Mouse (Mus musculus): ENCODE data around the gene Copa. TPM values are rescaled to one million over a fixed set of nuclear protein-coding genes. Genes with fewer than 3 reads are reported as not detected.

Copa gene
- polyA plus RNA-seq, 1 experiment: 46.0 TPM

DNA sequence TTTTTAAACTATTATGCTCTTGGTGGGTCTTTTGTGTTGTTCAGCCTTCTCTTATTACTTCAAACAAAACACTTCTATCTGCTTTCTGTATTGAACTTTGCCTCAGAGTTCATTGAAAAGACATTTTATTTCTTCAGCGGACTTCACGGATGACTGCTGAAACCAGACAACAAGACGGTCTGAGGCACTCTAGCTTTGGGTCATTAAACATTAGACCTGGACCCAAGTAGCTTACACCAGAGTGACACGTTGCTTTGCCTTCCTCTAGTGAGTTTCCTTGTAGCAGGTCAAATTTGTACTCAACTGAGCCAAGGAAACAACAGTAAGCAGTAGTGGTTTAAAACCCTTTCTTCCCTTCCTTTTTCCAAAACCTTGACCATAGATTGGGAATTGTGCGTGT, 85.6 kb downstream of the Copa start:
- Histone ChIP-seq H3K27me3 (ENCODE audit: control insufficient read depth, insufficient read depth, low read length) (no peaks in the 10 kb centered on the region), H3K27ac (ENCODE audit: insufficient read depth, low read depth, low read length) (no peak overlapping the region), H3K4me1 (ENCODE audit: control insufficient read depth, insufficient read depth, insufficient read length, low read length) (no peaks in the 10 kb centered on the region), H3K4me3 (ENCODE audit: low read depth, low read length) (no peak overlapping the region), H3K36me3 (ENCODE audit: control insufficient read depth, insufficient read depth, low read length) (peaks cover 49% of the 10 kb centered on the region)
- WGBS: 81% methylated on average over 5 of the region's 5 CpGs
- no peak for TF ChIP-seq POLR2A (IDR thresholded peaks at IDR 0.05; ENCODE audit: low read depth, low read length)
- no peak for TF ChIP-seq CTCF (IDR thresholded peaks at IDR 0.05; ENCODE audit: extremely low read depth, insufficient read length, insufficient replicate concordance, low read depth, low read length)

DNA sequence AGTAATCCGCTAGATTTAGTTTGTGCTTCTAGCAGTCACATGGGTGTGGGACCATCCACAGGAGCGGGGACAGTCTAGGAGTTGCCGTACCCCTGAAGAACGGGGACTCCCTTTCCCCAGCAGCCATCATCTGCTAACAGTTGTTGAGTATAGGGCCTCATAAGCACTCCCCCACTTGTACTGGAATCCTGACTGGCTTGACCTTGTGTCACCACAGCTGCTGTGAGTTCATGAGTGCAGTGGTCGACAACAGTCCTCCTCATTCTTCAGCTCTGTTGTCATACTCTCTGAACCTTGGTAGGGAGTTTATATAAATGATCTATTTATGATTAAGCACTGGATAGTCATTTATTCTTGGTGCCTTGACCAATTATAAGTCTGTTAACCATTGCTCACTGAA, 87.5 kb downstream of the Copa start:
- Histone ChIP-seq H3K27ac (ENCODE audit: insufficient read depth, low read depth, low read length) (no peak overlapping the region), H3K4me1 (ENCODE audit: control insufficient read depth, insufficient read depth, insufficient read length, low read length) (no peaks in the 10 kb centered on the region), H3K36me3 (ENCODE audit: control insufficient read depth, insufficient read depth, low read length) (peaks cover 65% of the 10 kb centered on the region), H3K27me3 (ENCODE audit: control insufficient read depth, insufficient read depth, low read length) (no peaks in the 10 kb centered on the region), H3K4me3 (ENCODE audit: low read depth, low read length) (no peak overlapping the region)
- TF ChIP-seq POLR2A (IDR thresholded peaks at IDR 0.05; ENCODE audit: low read depth, low read length) (no peak), CTCF (IDR thresholded peaks at IDR 0.05; ENCODE audit: extremely low read depth, insufficient read length, insufficient replicate concordance, low read depth, low read length) (no peak)
- WGBS: 96% methylated on average over 5 of the region's 5 CpGs

Other genes with a start within 250 kb of the Copa start
- 0.55 and 0.63 TPM in 2 replicates for gene Cd84, start 242.8 kb upstream of the Copa start, polyA plus RNA-seq (2012; rRNA removed)
- 0.09 and 0.29 TPM in 2 replicates for gene Gm10521, start 186.9 kb upstream of the Copa start, polyA plus RNA-seq (2012; rRNA removed)
- 0.37 and 0.90 TPM in 2 replicates for gene Slamf6, start 165.0 kb upstream of the Copa start, polyA plus RNA-seq (2012; rRNA removed)
- 1.4 and 1.6 TPM in 2 replicates for gene Vangl2, start 54.1 kb upstream of the Copa start, polyA plus RNA-seq (2012; rRNA removed)
- 0.10 and 0.13 TPM in 2 replicates for gene Nhlh1, start 25.0 kb upstream of the Copa start, polyA plus RNA-seq (2012; rRNA removed)
- gene Ncstn, start 266 bp downstream of the Copa start, polyA plus RNA-seq (2012; rRNA removed): 46.4 and 118 TPM in 2 replicates
- gene Pex19, start 44.2 kb downstream of the Copa start, polyA plus RNA-seq (2012; rRNA removed): 40.5 and 55.1 TPM in 2 replicates
- 14.6 and 26.7 TPM in 2 replicates for gene Dcaf8, start 65.6 kb downstream of the Copa start, polyA plus RNA-seq (2012; rRNA removed)
- gene Pea15a, start 124.3 kb downstream of the Copa start, polyA plus RNA-seq (2012; rRNA removed): 11.3 and 12.0 TPM in 2 replicates
- gene Casq1, start 137.3 kb downstream of the Copa start, polyA plus RNA-seq (2012; rRNA removed): 0.18 and 0.32 TPM in 2 replicates
- not detected in 2 replicates for gene Atp1a4, start 175.9 kb downstream of the Copa start, polyA plus RNA-seq (2012; rRNA removed)
- 52.7 and 90.8 TPM in 2 replicates for gene Igsf8, start 179.1 kb downstream of the Copa start, polyA plus RNA-seq (2012; rRNA removed)
- gene Atp1a2, start 215.5 kb downstream of the Copa start, polyA plus RNA-seq (2012; rRNA removed): 2.7 and 3.5 TPM in 2 replicates
- 0.25 TPM in 1 of 2 replicates, not detected in the other for gene Kcnj9, start 246.8 kb downstream of the Copa start, polyA plus RNA-seq (2012; rRNA removed)